Mouse (Mus musculus) CH12.LX (cell line): Measurements from ENCODE around the gene 1700067K01Rik. TPM values are rescaled to one million over a fixed set of nuclear protein-coding genes. Genes with fewer than 3 reads are reported as not detected.

Experiments
- DNase-seq: peaks from one replicate; pipeline ENCODE4 v3.0.0-alpha.2; 2013; ENCODE audit errors: extremely low read depth
- H3K27ac ChIP-seq: 2 replicates; pipeline ENCODE4 v1.5.1; 2012; ENCODE audit warnings: low read depth, mild to moderate bottlenecking, control low read depth, moderate library complexity; ENCODE audit not compliant: insufficient read depth
- H3K27me3 ChIP-seq: replicated peaks from 2 replicates; pipeline ENCODE3; 2012; ENCODE audit warnings: inconsistent platforms
- H3K36me3 ChIP-seq, 2 experiments: replicated peaks in 1 of 2; 2 replicates each; pipeline versions ENCODE3 to v1.6.1; 2012; ENCODE audit warnings: inconsistent platforms in 1 of 2, low read length in 1 of 2, mild to moderate bottlenecking in 1 of 2, mixed read lengths in 1 of 2, moderate library complexity in 1 of 2; ENCODE audit not compliant: control insufficient read depth in 1 of 2, insufficient read depth in 1 of 2
- H3K4me1 ChIP-seq, 2 experiments: 2 replicates each; pipeline ENCODE4 v1.6.1; 2012; ENCODE audit warnings: inconsistent platforms in 1 of 2, moderate library complexity in 1 of 2; ENCODE audit not compliant: insufficient read depth in 2 of 2, control insufficient read depth in 1 of 2
- H3K4me2 ChIP-seq: 2 replicates; pipeline ENCODE4 v1.6.1; 2012; ENCODE audit warnings: low read depth, mild to moderate bottlenecking, control low read depth; ENCODE audit not compliant: poor library complexity, insufficient read depth, severe bottlenecking
- H3K4me3 ChIP-seq, 3 experiments: fragments of 150-350 bp in 1 of 3; sonication (generic) in 1 of 3; replicated peaks in 1 of 3; 2 replicates each; pipeline versions ENCODE3 to v1.5.1; 2011 to 2012; ENCODE audit warnings: low read depth in 2 of 3, low read length in 2 of 3, mild to moderate bottlenecking in 2 of 3, moderate library complexity in 2 of 3, control low read depth in 1 of 3, improper control_type of control experiment in 1 of 3, inconsistent platforms in 1 of 3, mixed read lengths in 1 of 3; ENCODE audit not compliant: poor library complexity in 1 of 3
- H3K79me2 ChIP-seq: replicated peaks from 2 replicates; pipeline ENCODE4 v1.6.1; 2012; ENCODE audit warnings: mild to moderate bottlenecking, moderate library complexity; ENCODE audit not compliant: control insufficient read depth, poor library complexity, insufficient read depth, severe bottlenecking; ENCODE audit errors: extremely low read depth
- H3K9ac ChIP-seq: 2 replicates; pipeline ENCODE4 v1.6.1; 2012; ENCODE audit warnings: low read depth, mild to moderate bottlenecking, control low read depth, moderate library complexity; ENCODE audit not compliant: insufficient read depth
- H3K9me3 ChIP-seq: replicated peaks from 2 replicates; pipeline ENCODE3; 2012; ENCODE audit warnings: low read length, inconsistent platforms, mixed read lengths
- CHD1 ChIP-seq: IDR thresholded peaks from 2 replicates; pipeline ENCODE4 v1.6.1; 2012; ENCODE audit warnings: low read depth, low read length, improper control_type of control experiment, inconsistent platforms
- CHD2 ChIP-seq: IDR thresholded peaks from 2 replicates; pipeline ENCODE4 v1.6.1; 2011; ENCODE audit warnings: low read length, improper control_type of control experiment
- CTCF ChIP-seq, 2 experiments: IDR thresholded peaks in 1 of 2; conservative IDR thresholded peaks in 1 of 2; 2 replicates each; pipeline ENCODE4 v1.5.1; 2011 to 2012; ENCODE audit warnings: low read depth in 2 of 2, low read length in 2 of 2, improper control_type of control experiment in 1 of 2, inconsistent platforms in 1 of 2, mild to moderate bottlenecking in 1 of 2, moderate library complexity in 1 of 2
- ELF1 ChIP-seq: IDR thresholded peaks from 2 replicates; pipeline ENCODE4 v1.6.1; 2014; ENCODE audit warnings: low read depth, mild to moderate bottlenecking, inconsistent platforms, low read length, improper control_type of control experiment
- ETS1 ChIP-seq: conservative IDR thresholded peaks from 2 replicates; pipeline ENCODE4 v1.6.1; 2012; ENCODE audit warnings: low read depth, mild to moderate bottlenecking, inconsistent platforms, low read length, improper control_type of control experiment, moderate library complexity
- HCFC1 ChIP-seq: IDR thresholded peaks from 2 replicates; pipeline ENCODE4 v1.6.1; 2012; ENCODE audit warnings: low read depth, mild to moderate bottlenecking, inconsistent platforms, low read length, improper control_type of control experiment
- IRF4 ChIP-seq: IDR thresholded peaks from 2 replicates; pipeline ENCODE4 v1.6.1; 2014; ENCODE audit warnings: low read depth, mild to moderate bottlenecking, inconsistent platforms, low read length, improper control_type of control experiment
- JUN ChIP-seq: IDR thresholded peaks from 2 replicates; pipeline ENCODE4 v1.6.1; 2011; ENCODE audit warnings: low read depth, mild to moderate bottlenecking, low read length, improper control_type of control experiment, moderate library complexity; ENCODE audit not compliant: insufficient read depth
- JUND ChIP-seq: conservative IDR thresholded peaks from 2 replicates; pipeline ENCODE4 v1.6.1; 2011; ENCODE audit warnings: low read depth, low read length, improper control_type of control experiment
- MAFK ChIP-seq: IDR thresholded peaks from 2 replicates; pipeline ENCODE4 v1.6.1; 2011; ENCODE audit warnings: low read length, improper control_type of control experiment; ENCODE audit not compliant: insufficient replicate concordance
- MEF2A ChIP-seq: IDR thresholded peaks from 2 replicates; pipeline ENCODE4 v1.6.1; 2014; ENCODE audit warnings: low read depth, mild to moderate bottlenecking, inconsistent platforms, low read length, improper control_type of control experiment, borderline replicate concordance
- MXI1 ChIP-seq: IDR thresholded peaks from 2 replicates; pipeline ENCODE4 v1.6.1; 2011; ENCODE audit warnings: mild to moderate bottlenecking, low read depth, low read length, improper control_type of control experiment
- MYC ChIP-seq: IDR thresholded peaks from 2 replicates; pipeline ENCODE4 v1.6.1; 2011; ENCODE audit warnings: low read depth, mild to moderate bottlenecking, improper control_type of control experiment, low read length
- NELFE ChIP-seq: IDR thresholded peaks from 2 replicates; pipeline ENCODE4 v1.6.1; 2011; ENCODE audit warnings: low read depth, low read length, improper control_type of control experiment
- NRF1 ChIP-seq: IDR thresholded peaks from 2 replicates; pipeline ENCODE4 v1.6.1; 2014; ENCODE audit warnings: low read depth, mild to moderate bottlenecking, inconsistent platforms, low read length, improper control_type of control experiment, moderate library complexity
- POLR2A ChIP-seq: IDR thresholded peaks from 2 replicates; pipeline ENCODE4 v1.6.1; 2011; ENCODE audit warnings: low read depth, mild to moderate bottlenecking, improper control_type of control experiment, low read length
- RCOR1 ChIP-seq: conservative IDR thresholded peaks from 2 replicates; pipeline ENCODE4 v1.6.1; 2012; ENCODE audit warnings: low read depth, mild to moderate bottlenecking, inconsistent platforms, low read length, improper control_type of control experiment
- SIN3A ChIP-seq: IDR thresholded peaks from 2 replicates; pipeline ENCODE4 v1.6.1; 2012; ENCODE audit warnings: low read length, improper control_type of control experiment, inconsistent platforms
- SMC3 ChIP-seq: IDR thresholded peaks from 2 replicates; pipeline ENCODE4 v1.6.1; 2011; ENCODE audit warnings: low read depth, low read length, improper control_type of control experiment
- TCF12 ChIP-seq: IDR thresholded peaks from 2 replicates; pipeline ENCODE4 v1.6.1; 2014; ENCODE audit warnings: low read depth, mild to moderate bottlenecking, inconsistent platforms, low read length, improper control_type of control experiment
- USF1 ChIP-seq: IDR thresholded peaks from 2 replicates; pipeline ENCODE4 v1.6.1; 2014; ENCODE audit warnings: low read depth, mild to moderate bottlenecking, inconsistent platforms, low read length, improper control_type of control experiment
- USF2 ChIP-seq: conservative IDR thresholded peaks from 2 replicates; pipeline ENCODE4 v1.6.1; 2011; ENCODE audit warnings: low read depth, low read length, improper control_type of control experiment
- ZC3H11A ChIP-seq: IDR thresholded peaks from 2 replicates; pipeline ENCODE4 v1.6.1; 2012; ENCODE audit warnings: low read depth, mild to moderate bottlenecking, inconsistent platforms, low read length, improper control_type of control experiment
- ZNF384 ChIP-seq: IDR thresholded peaks from 2 replicates; pipeline ENCODE4 v1.6.1; 2012; ENCODE audit warnings: low read depth, low read length, improper control_type of control experiment, inconsistent platforms
- dilution Hi-C: fragments of 300-500 bp; cut with MboI; formaldehyde crosslinking; loops from 2 replicates; pipeline ENCODE4 v1.14.3; 2020; ENCODE audit warnings: low sequenced_read_pairs; ENCODE audit not compliant: extremely low pct_unique_long_range_greater_than_20kb, extremely low pct_ligation_motif_present
- in situ Hi-C: fragments of 300-500 bp; cut with MboI; formaldehyde crosslinking; loops from 3 replicates; pipeline ENCODE4 v1.14.3; 2019; ENCODE audit warnings: low sequenced_read_pairs, low pct_ligation_motif_present, low pct_unique_long_range_greater_than_20kb, mixed read lengths
- polyA plus RNA-seq: library from polyadenylated mRNA; unstranded; fragments of >175 nt; gene quantifications from 2 replicates; pipeline ENCODE4 v1.2.1, GENCODE M21; 2012; ENCODE audit warnings: low read depth; ENCODE audit not compliant: insufficient read length
- total RNA-seq, 2 experiments: library from RNA; depleted of rRNA; stranded (reverse); fragments of 300-350 nt in 1 of 2; fragments of >200 nt in 1 of 2; gene quantifications; 2 replicates each; pipeline ENCODE4 v1.2.3; 2012 to 2014

1700067K01Rik gene
- total and polyA plus RNA-seq, 3 experiments, result 0.38 to 0.67 TPM; not detected in 1

DNA sequence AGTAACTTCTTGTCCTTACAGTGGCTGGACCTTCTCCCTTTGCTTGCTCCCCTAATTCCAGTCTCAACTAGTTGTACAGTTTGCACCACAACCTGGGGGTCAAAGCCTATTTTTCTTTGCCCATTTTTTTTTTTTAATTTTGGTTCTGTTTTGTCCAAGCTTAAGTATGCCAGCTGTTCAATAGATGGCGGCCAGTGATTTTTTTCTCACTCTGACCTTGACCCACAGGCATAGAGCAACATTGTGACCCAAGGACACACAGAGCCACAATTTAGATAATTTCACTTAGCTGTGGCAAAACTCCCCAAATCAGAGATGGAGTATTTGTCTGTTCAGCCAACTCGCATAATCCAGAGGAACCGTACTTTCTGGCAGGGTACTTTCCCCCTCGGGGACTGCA lies 30.2 kb upstream of the 1700067K01Rik start:
- TF ChIP-seq SIN3A (no peak), POLR2A (no peak), USF2 (no peak), USF1 (no peak), NELFE (no peak), IRF4 (no peak), CHD1 (no peak), JUND (no peak), RCOR1 (no peak), SMC3 (no peak), CHD2 (no peak), CTCF (conservative IDR thresholded peaks at IDR 0.05 in 1 of 2, IDR thresholded peaks at IDR 0.05 in 1 of 2; ENCODE audit: low read depth in 2 of 2, low read length in 2 of 2) (no peak), TCF12 (no peak)
- no peak overlapping the region for H3K4me2 ChIP-seq
- H3K79me2 ChIP-seq, result peaks cover 4% of the 10 kb centered on the region; the same call in 1 of the 2 replicates
- no peaks in the 10 kb centered on the region for H3K27me3 ChIP-seq
- no peak for DNase-seq
- peaks cover 27 to 51% of the 10 kb centered on the region in 2 experiments for H3K36me3 ChIP-seq
- no peaks in the 10 kb centered on the region for H3K9me3 ChIP-seq
- H3K4me1 ChIP-seq, result peaks cover 12 to 24% of the 10 kb centered on the region in 2 experiments
- no peak overlapping the region for H3K27ac ChIP-seq
- dilution Hi-C loops, result no loop called here
- no peak overlapping the region for H3K4me3 ChIP-seq
- in situ Hi-C loops, result no loop called here
- no peak overlapping the region for H3K9ac ChIP-seq

DNA sequence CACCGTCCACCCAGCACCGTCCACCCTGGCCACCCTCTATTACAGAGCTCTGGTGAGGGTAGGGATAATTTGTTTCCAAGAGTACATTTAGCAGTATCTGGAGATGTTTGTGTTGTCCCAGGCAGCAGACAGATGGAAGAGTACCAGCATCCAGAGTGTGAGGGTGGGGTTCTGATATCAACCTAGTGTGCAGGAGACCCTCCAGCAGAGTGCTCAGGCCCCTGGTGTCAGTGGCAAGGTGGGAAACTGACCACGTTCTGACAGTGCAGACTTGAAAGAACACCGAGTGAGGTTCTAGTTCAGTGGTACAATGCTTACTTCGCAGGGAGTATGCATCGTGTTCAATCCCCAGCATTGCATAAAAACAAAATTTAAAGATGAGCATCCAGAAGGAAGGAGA lies 29.6 kb upstream of the 1700067K01Rik start:
- peaks cover 4% of the 10 kb centered on the region; the same call in 1 of the 2 replicates for H3K79me2 ChIP-seq
- peaks cover 12 to 30% of the 10 kb centered on the region in 2 experiments for H3K4me1 ChIP-seq
- TF ChIP-seq ETS1 (no peak), ELF1 (no peak), NELFE (no peak), ZNF384 (no peak), RCOR1 (no peak), MYC (no peak), HCFC1 (no peak), MXI1 (no peak), ZC3H11A (no peak), JUN (no peak), CHD2 (no peak), MEF2A (no peak), NRF1 (no peak), JUND (no peak), POLR2A (no peak), MAFK (no peak)
- TF ChIP-seq, all 38 proteins: peak for 0
- no peak for DNase-seq
- peak overlapping the region; percentile 66; the same call in 1 of the 2 replicates for H3K4me2 ChIP-seq
- no peak overlapping the region; the same call in 1 of the 2 replicates for H3K9ac ChIP-seq
- dilution Hi-C loops, result no loop called here
- peak overlapping the region in 2 of 3 experiments; percentile 40 to 82 for H3K4me3 ChIP-seq
- H3K36me3 ChIP-seq, result peaks cover 26 to 47% of the 10 kb centered on the region in 2 experiments
- H3K27ac ChIP-seq, result no peak overlapping the region
- no peaks in the 10 kb centered on the region for H3K27me3 ChIP-seq
- no peaks in the 10 kb centered on the region for H3K9me3 ChIP-seq
- in situ Hi-C loops, result no loop called here
